Comparison of ENCODE assay signal across 26 mouse cellular contexts in genomic region chr2:11475316-11475715, GRCm38 (mm10).
"Had no signal": no experiment of that assay in that cellular context is flagged by ENCODE, and none has a peak within 500 bp of the region (broad histone marks: within the 10 kb centered on the region; RNA-seq: fewer than 3 reads in every experiment).

No protein-coding gene starts in this region.

- H3K4me2 ChIP-seq: heart, embryonic 12.5 days; hindbrain, embryonic 12.5 days; hindbrain, embryonic 14.5 days; intestine, embryonic 15.5 days; limb, embryonic 12.5 days; liver, embryonic 11.5 days; liver, embryonic 13.5 days; liver, embryonic 15.5 days had no signal

- H3K9me3 ChIP-seq: heart, embryonic 10.5 days; heart, embryonic 12.5 days; hindbrain, embryonic 10.5 days; hindbrain, embryonic 12.5 days; intestine, embryonic 15.5 days; limb, embryonic 10.5 days; limb, embryonic 12.5 days; liver, embryonic 13.5 days; liver, embryonic 15.5 days had no signal

- H3K4me1 ChIP-seq: heart, embryonic 10.5 days; heart, embryonic 12.5 days; hindbrain, embryonic 10.5 days; hindbrain, embryonic 12.5 days; intestine, embryonic 15.5 days; limb, embryonic 10.5 days; limb, embryonic 12.5 days; liver, embryonic 13.5 days had no signal

- H3K27ac ChIP-seq: heart, embryonic 10.5 days; hindbrain, embryonic 10.5 days; hindbrain, embryonic 12.5 days; hindbrain, embryonic 14.5 days; intestine, embryonic 15.5 days; layer of hippocampus, adult 2 months; left cerebral cortex, adult 2 months; limb, embryonic 10.5 days; limb, embryonic 12.5 days; liver, embryonic 13.5 days; liver, embryonic 15.5 days had no signal

- H3K27me3 ChIP-seq: heart, embryonic 12.5 days; hindbrain, embryonic 12.5 days; intestine, embryonic 15.5 days; limb, embryonic 12.5 days; liver, embryonic 13.5 days; liver, embryonic 15.5 days had no signal

- H3K9ac ChIP-seq: heart, embryonic 12.5 days; hindbrain, embryonic 12.5 days; hindbrain, embryonic 14.5 days; intestine, embryonic 15.5 days; limb, embryonic 12.5 days; liver, embryonic 13.5 days; liver, embryonic 15.5 days; liver, postnatal 0 days had no signal

- DNase-seq: gastrocnemius, postnatal 10 days; heart, postnatal 10 days; heart, postnatal 4 days; kidney, adult 18-20 months; kidney, adult 8-10 months; kidney, postnatal 10 days; kidney, postnatal 25 days; kidney, postnatal 4 days; liver; liver, embryonic 13.5 days; liver, postnatal 0 days had no signal

- H3K4me3 ChIP-seq: heart, embryonic 10.5 days; heart, embryonic 12.5 days; hindbrain, embryonic 10.5 days; hindbrain, embryonic 12.5 days; intestine, embryonic 15.5 days; layer of hippocampus, adult 2 months; left cerebral cortex, adult 2 months; limb, embryonic 10.5 days; limb, embryonic 12.5 days; liver, embryonic 13.5 days; liver, embryonic 15.5 days had no signal

- ATAC-seq: hindbrain, embryonic 16.5 days; inflammation-experienced regulatory T-cells, adult 6 months; intestine, embryonic 15.5 days; intestine, postnatal 0 days; liver, postnatal 0 days had no signal
